Mouse (Mus musculus) urinary bladder, adult 2 months (tissue): Measurements from ENCODE around the gene Prkcb. TPM values are rescaled to one million over a fixed set of nuclear protein-coding genes. Genes with fewer than 3 reads are reported as not detected.

ENCODE experiments used
- DNase-seq: peaks from one replicate; pipeline ENCODE4 v3.0.0; 2022; ENCODE audit warnings: low spot score
- polyA plus RNA-seq: library from polyadenylated mRNA; depleted of rRNA; stranded (reverse); fragments of >200 nt; gene quantifications from 2 replicates; pipeline ENCODE4 v1.2.3, GENCODE M21; 2012

Gene Prkcb
- polyA plus RNA-seq, 1 experiment, result 121 TPM

GRCm38 (mm10) chr7:122371947-122372346 is 83.4 kb downstream of the Prkcb start:
- DNase-seq, result no peak

DNA sequence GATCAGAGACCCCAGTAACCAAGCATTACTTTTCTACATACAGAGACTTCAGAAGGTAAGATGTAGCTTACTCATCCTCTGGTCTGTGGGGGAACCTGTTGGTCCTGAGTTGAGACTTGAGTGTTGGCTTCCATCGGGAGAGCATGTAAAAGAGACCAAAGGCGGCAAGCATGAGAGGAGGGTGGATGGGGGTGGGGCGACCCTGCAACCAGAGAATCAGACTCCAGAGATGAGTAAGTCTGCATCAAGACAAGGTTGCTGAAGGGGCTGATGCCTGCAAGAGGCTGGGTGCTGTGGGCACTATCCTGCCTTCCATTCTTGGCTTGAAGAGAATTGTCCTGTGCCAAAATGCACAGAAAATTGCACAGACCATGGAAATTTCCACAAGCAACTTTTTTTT is 83.8 kb downstream of the Prkcb start:
- DNase-seq, result no peak

DNA sequence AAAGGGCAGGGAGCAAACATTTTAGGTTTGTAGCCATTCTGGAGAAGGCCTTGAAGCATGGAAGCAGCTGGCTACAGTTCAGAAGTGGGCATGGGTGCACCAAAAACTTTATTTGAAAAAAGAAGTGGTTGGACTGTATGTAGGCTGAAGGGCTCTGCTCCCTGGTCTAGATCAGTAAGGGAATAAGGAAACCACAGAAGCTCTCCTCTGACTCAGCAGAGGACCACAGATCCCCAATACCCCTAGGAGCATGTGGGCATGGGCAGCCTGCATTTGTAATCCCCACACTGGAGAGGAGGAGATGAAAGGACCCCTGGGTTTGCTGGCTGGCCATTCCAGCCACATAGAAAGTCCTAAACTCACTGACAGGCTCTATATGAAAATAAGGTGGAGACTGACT is 88.3 kb downstream of the Prkcb start:
- no peak for DNase-seq

DNA sequence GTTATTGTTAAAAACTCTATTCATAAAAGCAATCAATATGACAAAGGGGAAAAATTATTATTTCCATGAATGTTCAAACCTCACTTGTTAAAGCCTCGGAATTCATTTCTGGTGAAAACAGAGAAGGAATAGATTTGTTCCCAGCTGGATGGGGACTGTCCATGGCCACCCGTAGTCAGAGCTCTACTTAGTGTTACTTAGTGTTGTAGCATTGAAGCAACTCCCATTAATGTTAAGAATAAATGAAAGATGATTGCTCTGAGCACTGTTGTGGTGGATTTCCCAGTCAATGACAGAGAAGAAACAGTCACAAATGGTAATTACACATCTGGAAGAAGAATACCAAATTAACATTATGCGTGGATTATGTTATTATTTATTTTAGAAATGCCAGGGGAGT is 89.4 kb downstream of the Prkcb start:
- DNase-seq, result no peak

DNA sequence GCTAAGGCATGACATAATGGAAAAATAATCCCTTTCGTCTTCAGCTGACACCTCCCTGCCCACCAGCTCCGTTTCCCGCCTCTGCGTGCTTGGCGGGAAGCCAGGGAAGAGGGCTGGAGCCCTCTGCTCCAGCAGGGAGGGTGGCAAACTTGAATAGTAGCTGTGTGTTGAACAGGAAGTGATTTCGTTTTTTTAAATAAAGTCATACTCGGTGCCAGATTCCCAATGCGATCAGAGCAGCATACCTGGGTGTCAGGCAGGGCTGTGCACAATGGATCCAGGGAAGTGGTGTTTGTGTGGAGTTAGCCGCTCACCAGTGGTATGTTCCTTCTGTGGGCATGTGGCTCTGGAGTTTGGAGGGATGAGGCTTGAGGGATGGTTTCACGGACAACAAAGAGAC is 89.9 kb downstream of the Prkcb start:
- no peak for DNase-seq

DNA sequence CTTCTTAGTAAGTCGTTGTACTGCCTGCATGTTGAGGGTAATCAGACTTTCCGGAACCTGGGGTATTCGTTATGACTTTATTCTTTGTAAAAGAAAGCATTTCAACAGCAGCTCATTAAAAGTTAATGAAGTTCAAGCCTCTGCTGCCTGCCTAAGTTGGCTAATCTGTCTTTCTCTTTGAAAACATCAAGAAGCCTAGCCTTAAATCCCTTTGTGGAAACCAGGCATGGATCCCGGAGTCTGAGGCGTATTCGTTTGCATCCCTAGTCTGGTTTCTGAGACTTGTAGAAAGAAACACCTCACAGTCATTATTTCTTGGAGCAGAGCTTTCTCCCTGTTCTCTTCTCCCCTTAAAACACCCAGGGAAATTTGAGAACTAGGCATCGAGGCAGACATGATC is 90.7 kb downstream of the Prkcb start:
- no peak for DNase-seq

- no peak for DNase-seq
Measured at GRCm38 (mm10) chr7:122380336-122381130, 92.0 kb downstream of the Prkcb start.

DNA sequence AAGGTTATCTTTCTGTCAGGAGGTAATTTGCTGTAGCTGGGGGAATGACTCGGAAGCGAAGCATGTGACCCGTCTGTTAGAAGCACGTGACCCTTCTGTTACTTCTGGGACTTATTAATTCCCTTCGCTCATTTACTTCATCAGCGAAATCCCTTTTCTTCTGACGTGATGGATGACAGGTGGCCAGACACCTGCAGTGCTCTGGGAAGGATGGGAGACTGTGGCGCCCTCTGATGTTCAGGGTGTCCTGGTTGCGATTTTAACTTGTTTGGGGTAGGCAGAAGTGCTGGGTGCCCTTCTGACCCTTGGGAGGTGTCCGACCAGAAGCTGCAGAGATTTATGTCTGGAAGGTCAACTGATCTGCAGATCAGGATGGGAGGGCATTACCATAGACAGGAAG is 93.0 kb downstream of the Prkcb start:
- DNase-seq, result no peak

DNA sequence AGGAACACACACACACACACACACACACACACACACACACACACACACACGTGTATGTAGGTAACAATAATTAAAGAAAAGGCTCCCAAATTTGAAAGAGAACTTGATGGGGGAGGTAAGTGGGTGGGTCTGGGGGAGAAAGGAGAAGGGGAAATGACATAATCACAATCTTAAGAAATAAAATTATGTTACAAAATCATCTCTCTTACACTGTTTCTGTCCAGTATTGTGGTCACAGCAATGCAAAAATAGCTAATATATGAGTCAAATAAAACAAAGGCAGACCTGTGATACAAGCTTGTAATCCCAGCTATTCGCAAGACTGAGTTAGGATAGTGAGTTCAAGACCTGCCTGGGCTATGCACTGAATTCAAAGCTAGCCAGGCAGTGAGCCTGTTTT is 94.7 kb downstream of the Prkcb start:
- no peak for DNase-seq

- DNase-seq, result no peak
Measured at GRCm38 (mm10) chr7:122384891-122385290, 96.3 kb downstream of the Prkcb start.

DNA sequence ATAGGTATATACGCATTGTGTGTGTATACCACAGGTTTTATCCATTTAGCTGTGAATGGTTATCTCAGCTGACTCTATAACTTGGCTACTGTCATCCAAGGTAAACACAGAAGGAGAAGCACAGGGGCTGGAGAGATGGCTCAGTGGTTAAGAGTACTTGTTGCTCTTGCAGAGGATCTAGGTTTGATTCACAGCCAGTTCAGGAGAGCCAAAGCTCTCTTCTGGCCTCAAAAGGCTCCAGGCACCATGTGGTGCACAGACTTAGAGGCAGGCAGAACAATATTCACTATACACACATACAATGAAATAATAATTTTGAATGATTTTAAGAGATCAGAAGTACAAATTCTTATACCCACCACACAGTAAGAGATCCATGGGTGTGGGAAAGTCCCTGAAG is 98.0 kb downstream of the Prkcb start:
- no peak for DNase-seq

GRCm38 (mm10) chr7:122387896-122388295 is 99.3 kb downstream of the Prkcb start:
- no peak for DNase-seq

- DNase-seq, result no peak
Measured at GRCm38 (mm10) chr7:122388858-122389257, 100.3 kb downstream of the Prkcb start.

- no peak for DNase-seq
Measured at GRCm38 (mm10) chr7:122389633-122390032, 101.1 kb downstream of the Prkcb start.

GRCm38 (mm10) chr7:122390200-122390599 is 101.6 kb downstream of the Prkcb start:
- DNase-seq, result no peak

GRCm38 (mm10) chr7:122390683-122391082 is 102.1 kb downstream of the Prkcb start:
- no peak for DNase-seq

- no peak for DNase-seq
Measured at GRCm38 (mm10) chr7:122391382-122391781, 102.8 kb downstream of the Prkcb start.

DNA sequence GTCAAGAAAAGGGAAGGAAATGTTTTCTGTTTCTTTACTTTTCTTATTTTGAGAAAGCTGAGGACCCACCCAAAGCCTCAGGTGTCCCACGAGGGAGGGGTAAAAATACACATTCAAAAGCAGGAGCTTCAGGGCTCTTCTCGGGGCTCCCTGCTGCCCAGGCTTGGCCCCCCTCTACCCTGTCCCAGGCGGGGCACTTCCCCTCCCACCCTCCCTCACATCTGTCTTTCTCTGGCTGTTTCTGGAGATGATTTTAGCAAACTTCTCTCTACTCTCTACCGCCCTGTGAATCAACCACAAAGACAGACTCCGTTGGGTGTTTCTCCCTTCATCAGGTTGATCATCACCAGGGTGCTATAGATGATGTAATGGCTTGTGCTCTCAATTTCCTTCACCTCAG is 105.4 kb downstream of the Prkcb start:
- no peak for DNase-seq

DNA sequence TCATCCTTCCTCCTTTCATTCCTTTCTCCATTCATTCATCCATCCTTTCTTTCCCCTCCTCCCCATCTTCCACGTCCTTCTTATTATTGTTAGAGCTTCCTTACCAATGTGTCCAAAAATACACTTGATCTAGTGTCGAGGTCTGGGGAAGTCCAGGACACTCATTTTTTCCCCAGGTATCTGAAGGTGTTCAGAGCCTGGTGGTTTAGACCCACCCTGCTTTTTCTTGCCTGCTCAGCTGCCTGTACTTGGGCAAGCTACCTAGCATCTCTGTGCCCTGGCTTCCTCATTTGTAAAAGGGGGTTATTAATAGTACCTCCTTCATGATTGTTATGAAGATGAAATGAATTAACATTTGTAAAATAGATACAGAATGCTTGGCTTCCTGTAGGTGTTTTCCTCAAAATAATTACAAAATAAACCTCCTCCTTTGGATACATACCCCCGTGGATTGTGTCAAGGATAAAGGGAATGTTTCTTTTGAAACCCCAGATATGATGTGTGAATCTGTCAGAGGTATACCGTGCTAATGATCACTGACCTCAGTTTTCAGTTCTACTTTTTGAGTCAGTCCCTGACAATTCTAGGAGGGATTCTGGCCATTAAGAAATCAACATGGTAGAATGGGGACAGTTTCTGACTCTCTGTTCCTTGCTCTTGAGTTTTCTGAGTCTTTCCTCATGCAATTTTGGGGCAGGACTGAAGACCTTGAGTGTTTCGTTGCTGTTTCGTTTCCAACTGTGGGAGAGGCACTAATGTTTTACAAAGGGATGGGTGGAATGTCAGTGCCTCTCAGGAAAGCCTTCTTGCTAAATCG is 106.8 kb downstream of the Prkcb start:
- no peak for DNase-seq

DNA sequence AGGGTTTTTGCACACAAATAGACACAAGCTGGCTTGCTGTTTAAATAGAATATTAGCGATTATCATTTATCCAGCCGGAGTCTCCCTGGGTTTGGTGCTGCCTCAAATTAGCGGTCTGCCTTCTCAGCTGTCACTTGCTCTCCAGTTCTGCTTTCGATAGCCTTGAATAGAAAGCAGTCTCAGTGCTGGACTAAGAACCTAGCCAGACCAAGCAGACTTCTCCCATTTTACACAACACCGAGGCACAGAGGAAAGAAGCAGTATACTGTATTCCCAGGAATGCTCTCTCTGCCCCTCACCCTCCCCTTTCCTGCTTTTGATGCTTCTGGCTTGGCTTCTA is 107.4 kb downstream of the Prkcb start:
- DNase-seq, result no peak

DNA sequence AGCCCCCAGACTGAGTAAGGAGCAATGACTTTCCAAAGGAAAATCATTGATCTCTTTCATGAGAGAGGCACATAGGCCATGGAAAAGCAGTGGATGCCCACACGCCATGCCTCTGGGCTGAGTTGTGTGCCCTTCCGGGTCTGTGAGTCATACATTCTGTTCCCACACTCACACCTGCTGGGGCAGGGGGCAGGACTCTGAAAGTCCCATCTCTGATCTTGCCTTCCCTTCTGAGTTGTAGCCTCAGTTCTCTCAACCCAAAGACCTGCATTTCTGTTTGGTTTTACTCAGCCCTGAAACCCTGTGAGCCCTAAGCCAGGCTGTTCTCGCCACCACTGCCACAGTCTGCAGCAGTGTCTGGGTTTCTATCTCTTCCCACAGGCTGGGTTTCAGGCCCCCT is 109.1 kb downstream of the Prkcb start:
- no peak for DNase-seq

GRCm38 (mm10) chr7:122402041-122402440 is 113.5 kb downstream of the Prkcb start:
- no peak for DNase-seq

DNA sequence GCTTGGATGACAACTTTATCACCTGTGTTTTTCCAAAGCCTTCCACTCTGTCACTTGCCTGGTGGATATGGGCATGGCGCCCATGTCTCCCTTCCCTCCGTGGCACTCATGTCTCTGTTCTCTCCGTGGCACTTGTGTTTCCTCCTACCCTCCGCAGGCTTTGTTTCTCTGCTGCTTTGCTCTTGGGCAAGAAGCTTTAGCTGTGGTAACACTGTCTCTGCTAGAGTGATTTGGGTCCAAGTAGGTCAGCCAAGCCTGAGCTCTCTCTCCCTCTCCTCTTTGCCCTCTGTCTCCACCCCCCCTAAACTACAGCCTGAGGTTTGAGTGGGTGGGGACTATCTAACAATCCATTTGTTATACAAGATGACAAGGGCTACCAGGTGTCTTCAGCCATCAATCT is 114.8 kb downstream of the Prkcb start:
- DNase-seq, result no peak
